Mouse (Mus musculus): ENCODE data around the gene Stx1b. TPM values are rescaled to one million over a fixed set of nuclear protein-coding genes. Genes with fewer than 3 reads are reported as not detected.
A peak's percentile ranks its signal among the peaks of the same experiment; 100 is the strongest.

The Stx1b gene
- total and polyA plus RNA-seq, 3 experiments, result 0.08 to 0.31 TPM; not detected in 1

DNA sequence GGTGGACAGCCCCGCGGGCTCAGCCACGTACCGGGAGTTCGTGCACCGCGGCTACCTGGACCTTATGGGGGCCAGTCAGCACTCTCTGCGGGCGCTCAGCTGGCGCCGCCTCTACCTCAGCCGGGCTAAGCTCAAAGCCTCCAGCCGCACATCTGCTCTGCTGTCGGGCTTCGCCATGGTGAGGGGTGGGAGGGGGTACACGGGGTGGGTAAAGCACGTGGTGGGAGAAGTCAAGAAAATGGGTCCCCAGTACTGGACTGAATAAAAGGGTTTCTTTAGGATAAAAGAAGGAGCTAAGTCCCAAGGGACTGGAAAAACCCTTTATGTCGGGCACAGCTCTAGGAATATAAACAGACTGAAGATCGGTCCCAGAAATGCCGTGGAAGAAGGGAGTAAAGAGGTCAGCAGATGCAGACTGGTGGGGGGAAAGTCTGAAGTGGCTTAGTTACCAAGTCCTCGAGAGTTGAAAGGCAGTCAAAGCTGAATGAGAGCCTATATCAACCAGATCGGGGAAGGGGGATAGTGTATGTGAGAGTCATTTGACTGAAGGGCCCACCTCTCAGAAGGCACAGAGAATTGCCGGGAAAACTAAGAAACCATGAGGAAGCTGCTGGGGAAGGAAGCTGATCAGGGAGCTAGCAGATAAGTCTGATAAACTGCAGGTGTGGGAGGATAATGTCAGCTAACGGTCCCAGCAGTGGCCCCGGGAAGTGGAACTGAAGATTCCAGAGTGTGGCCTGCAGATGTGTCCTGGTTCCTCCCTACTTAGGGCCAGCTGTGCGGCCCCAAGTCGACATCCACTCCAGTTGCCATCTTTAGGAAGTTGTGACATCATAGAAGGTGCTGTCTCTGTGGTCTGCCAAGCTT lies 54.1 kb downstream of the Stx1b start:
- Histone ChIP-seq H3K9me3 (replicated peaks; ENCODE audit: low read length) (no peaks in the 10 kb centered on the region), H3K9ac (ENCODE audit: insufficient read depth, low read depth) (peak overlapping the region; percentile 72), H3K4me2 (ENCODE audit: insufficient read depth, low read depth, poor library complexity, severe bottlenecking) (peak overlapping the region; percentile 72), H3K27me3 (replicated peaks) (no peaks in the 10 kb centered on the region), H3K79me2 (replicated peaks; ENCODE audit: control insufficient read depth, extremely low read depth, insufficient read depth, poor library complexity, severe bottlenecking) (peaks cover 14% of the 10 kb centered on the region), H3K36me3 (replicated peaks in 1 of 2; ENCODE audit: control insufficient read depth in 1 of 2, insufficient read depth in 1 of 2, low read length in 1 of 2) (peaks cover 13 to 48% of the 10 kb centered on the region in 2 experiments), H3K4me1 (ENCODE audit: control insufficient read depth in 1 of 2, insufficient read depth in 2 of 2) (peaks cover 5 to 65% of the 10 kb centered on the region in 2 experiments), H3K4me3 (replicated peaks in 1 of 3; ENCODE audit: low read depth in 2 of 3, low read length in 2 of 3, poor library complexity in 1 of 3) (peak overlapping the region; percentile 77 to 87 (median 78)), H3K27ac (ENCODE audit: insufficient read depth, low read depth) (peak overlapping the region; percentile 65)
- in situ Hi-C loops (cut with MboI; ENCODE audit: low pct_ligation_motif_present, low pct_unique_long_range_greater_than_20kb, low sequenced_read_pairs) (loop anchor here (5.0 to 25.0 kb wide), 2 partner anchors 408 to 1053 kb away; no protein-coding TSS in a partner anchor), dilution Hi-C loops (cut with MboI; ENCODE audit: extremely low pct_ligation_motif_present, extremely low pct_unique_long_range_greater_than_20kb, low sequenced_read_pairs) (no loop called here)
- DNase-seq (ENCODE audit: extremely low read depth), result peak; percentile 45
- TF ChIP-seq RAD21 (IDR thresholded peaks at IDR 0.05; ENCODE audit: low read depth, low read length) (no peak), NRF1 (IDR thresholded peaks at IDR 0.05; ENCODE audit: low read depth, low read length) (no peak), HCFC1 (IDR thresholded peaks at IDR 0.05; ENCODE audit: low read depth, low read length) (no peak), JUN (IDR thresholded peaks at IDR 0.05; ENCODE audit: insufficient read depth, low read depth, low read length) (no peak), ZNF384 (IDR thresholded peaks at IDR 0.05; ENCODE audit: low read depth, low read length) (no peak), POLR2A (IDR thresholded peaks at IDR 0.05; ENCODE audit: low read depth, low read length) (no peak; the same call in 1 of the 2 replicates), NELFE (IDR thresholded peaks at IDR 0.05; ENCODE audit: low read depth, low read length) (no peak), MEF2A (IDR thresholded peaks at IDR 0.05; ENCODE audit: borderline replicate concordance, low read depth, low read length) (no peak), MAZ (IDR thresholded peaks at IDR 0.05; ENCODE audit: low read depth, low read length) (no peak), ZKSCAN1 (IDR thresholded peaks at IDR 0.05; ENCODE audit: borderline replicate concordance, low read depth, low read length) (no peak), ELF1 (IDR thresholded peaks at IDR 0.05; ENCODE audit: low read depth, low read length) (no peak), E2F4 (IDR thresholded peaks at IDR 0.05; ENCODE audit: insufficient replicate concordance, low read depth, low read length) (no peak), MXI1 (IDR thresholded peaks at IDR 0.05; ENCODE audit: low read depth, low read length) (peak; percentile 73; the same call in 1 of the 2 replicates), PAX5 (IDR thresholded peaks at IDR 0.05; ENCODE audit: low read length) (no peak), ETS1 (conservative IDR thresholded peaks at IDR 0.05; ENCODE audit: low read depth, low read length) (no peak), SIN3A (IDR thresholded peaks at IDR 0.05; ENCODE audit: low read length) (no peak; the same call in 1 of the 2 replicates), SMC3 (IDR thresholded peaks at IDR 0.05; ENCODE audit: low read depth, low read length) (no peak), MAX (IDR thresholded peaks at IDR 0.05; ENCODE audit: low read length) (peak; percentile 61), IRF4 (IDR thresholded peaks at IDR 0.05; ENCODE audit: low read depth, low read length) (0 out of 2 replicates have a peak, but pooled peaks have one; percentile 26), POLR2AphosphoS2 (IDR thresholded peaks at IDR 0.05; ENCODE audit: low read depth, low read length) (no peak; the same call in 1 of the 2 replicates), CHD1 (IDR thresholded peaks at IDR 0.05; ENCODE audit: low read depth, low read length) (0 out of 2 replicates have a peak, but pooled peaks have one; percentile 52), EP300 (IDR thresholded peaks at IDR 0.05; ENCODE audit: low read length) (no peak), USF2 (conservative IDR thresholded peaks at IDR 0.05; ENCODE audit: low read depth, low read length) (no peak), GABPA (IDR thresholded peaks at IDR 0.05; ENCODE audit: insufficient replicate concordance, low read depth, low read length) (no peak), MAFK (IDR thresholded peaks at IDR 0.05; ENCODE audit: insufficient replicate concordance, low read length) (no peak), UBTF (IDR thresholded peaks at IDR 0.05; ENCODE audit: low read depth, low read length) (no peak), KAT2A (IDR thresholded peaks at IDR 0.05; ENCODE audit: insufficient replicate concordance, low read length) (no peak), CTCF (conservative IDR thresholded peaks at IDR 0.05 in 1 of 2, IDR thresholded peaks at IDR 0.05 in 1 of 2; ENCODE audit: low read depth in 2 of 2, low read length in 2 of 2) (no peak), TBP (conservative IDR thresholded peaks at IDR 0.05; ENCODE audit: low read depth, low read length) (no peak), MYC (IDR thresholded peaks at IDR 0.05; ENCODE audit: low read depth, low read length) (no peak; the same call in none of the 2 replicates), RCOR1 (conservative IDR thresholded peaks at IDR 0.05; ENCODE audit: low read depth, low read length) (no peak; the same call in 1 of the 2 replicates), JUND (conservative IDR thresholded peaks at IDR 0.05; ENCODE audit: low read depth, low read length) (no peak), ZMIZ1 (IDR thresholded peaks at IDR 0.05; ENCODE audit: low read depth, low read length) (no peak; the same call in 1 of the 2 replicates), TCF12 (IDR thresholded peaks at IDR 0.05; ENCODE audit: low read depth, low read length) (no peak), ZC3H11A (IDR thresholded peaks at IDR 0.05; ENCODE audit: low read depth, low read length) (no peak)

Data from CH12.LX (cell line).